Mouse (Mus musculus) hindbrain, postnatal 0 days (tissue): Measurements from ENCODE around the gene Arhgap4. TPM values are rescaled to one million over a fixed set of nuclear protein-coding genes. Genes with fewer than 3 reads are reported as not detected.

Source experiments
- ATAC-seq: fragments of 200-750 bp; cut with Nextera tagmentation; 2 replicates; pipeline ENCODE4 v1.8.0; 2017; ENCODE audit warnings: mild to moderate bottlenecking, moderate TSS enrichment, moderate library complexity
- DNase-seq: peaks from one replicate; pipeline ENCODE4 v3.0.0-alpha.2; 2015; ENCODE audit warnings: low spot score
- H3K27ac ChIP-seq: fragments of 300-500 bp; sonication (generic); 2 replicates; pipeline ENCODE4 v1.5.1; 2014; ENCODE audit warnings: mild to moderate bottlenecking
- H3K27me3 ChIP-seq: fragments of 300-500 bp; sonication (generic); 2 replicates; pipeline ENCODE4 v1.6.1; 2014; ENCODE audit warnings: low read length, mixed read lengths; ENCODE audit not compliant: insufficient read depth
- H3K36me3 ChIP-seq: fragments of 300-500 bp; sonication (generic); 2 replicates; pipeline ENCODE4 v1.6.1; 2014; ENCODE audit warnings: low read length, mixed read lengths; ENCODE audit not compliant: insufficient read depth
- H3K4me1 ChIP-seq: fragments of 300-500 bp; sonication (generic); 2 replicates; pipeline ENCODE4 v1.6.1; 2014; ENCODE audit warnings: antibody characterized with exemption, low read length, mixed read lengths; ENCODE audit not compliant: insufficient read depth
- H3K4me2 ChIP-seq: fragments of 300-500 bp; sonication (generic); 2 replicates; pipeline ENCODE4 v1.6.1; 2014; ENCODE audit warnings: low read depth, mild to moderate bottlenecking, low read length, moderate library complexity, mixed read lengths
- H3K4me3 ChIP-seq: fragments of 300-500 bp; sonication (generic); 2 replicates; pipeline ENCODE4 v1.5.1; 2014; ENCODE audit warnings: low read length
- H3K9ac ChIP-seq: fragments of 300-500 bp; sonication (generic); replicated peaks from 2 replicates; pipeline ENCODE4 v1.6.1; 2014; ENCODE audit warnings: mild to moderate bottlenecking, low read length, moderate library complexity, mixed read lengths
- H3K9me3 ChIP-seq: fragments of 300-500 bp; sonication (generic); 2 replicates; pipeline ENCODE4 v1.6.1; 2016; ENCODE audit warnings: low read length, mixed read lengths
- CTCF ChIP-seq: IDR thresholded peaks from 2 replicates; pipeline ENCODE4 v1.5.1; 2016; ENCODE audit warnings: antibody characterized with exemption, control low read depth, low read depth
- WGBS: fragments of 180-500 bp; shearing (Covaris S2); extraction: QIAGEN DNeasy Blood & Tissue Kit; methylation state at CpG from one replicate; pipeline ENCODE4 v1.1.7; 2014; 5-methylcytosine and 5-hydroxymethylcytosine counted together
- polyA plus RNA-seq: library from polyadenylated mRNA; unstranded; fragments of >200 nt; fragmentation: Nextera tagmentation; extraction: Ambion mirVana; gene quantifications from 2 replicates; pipeline ENCODE4 v1.2.1, GENCODE M21; 2015
- total RNA-seq: library from RNA; depleted of rRNA; stranded (reverse); fragments of >200 nt; gene quantifications from 2 replicates; pipeline ENCODE4 v1.2.3, GENCODE M21; 2014

The Arhgap4 gene
- total and polyA plus RNA-seq, 2 experiments from 2014 or later = 1.7 to 7.1 TPM

- Histone ChIP-seq H3K4me1 (no peaks in the 10 kb centered on the region), H3K9me3 (no peaks in the 10 kb centered on the region), H3K27ac (peak overlapping the region; percentile 97; the same call in 1 of the 2 replicates), H3K4me3 (peak overlapping the region; percentile 62), H3K27me3 (no peaks in the 10 kb centered on the region), H3K36me3 (no peaks in the 10 kb centered on the region), H3K4me2 (peak overlapping the region; percentile 67), H3K9ac (peak overlapping the region; percentile 70)
- TF ChIP-seq CTCF = no peak
- peak; percentile 59 for DNase-seq
- no peak for ATAC-seq
- 25% methylated on average over 20 of the region's 20 CpGs for WGBS
Observed at GRCm38 (mm10) chrX:73965307-73965706, 43.6 kb upstream of the Arhgap4 start.

- WGBS = 55% methylated on average over 3 of the region's 3 CpGs
Observed at GRCm38 (mm10) chrX:73964363-73964762, 42.7 kb upstream of the Arhgap4 start.

DNA sequence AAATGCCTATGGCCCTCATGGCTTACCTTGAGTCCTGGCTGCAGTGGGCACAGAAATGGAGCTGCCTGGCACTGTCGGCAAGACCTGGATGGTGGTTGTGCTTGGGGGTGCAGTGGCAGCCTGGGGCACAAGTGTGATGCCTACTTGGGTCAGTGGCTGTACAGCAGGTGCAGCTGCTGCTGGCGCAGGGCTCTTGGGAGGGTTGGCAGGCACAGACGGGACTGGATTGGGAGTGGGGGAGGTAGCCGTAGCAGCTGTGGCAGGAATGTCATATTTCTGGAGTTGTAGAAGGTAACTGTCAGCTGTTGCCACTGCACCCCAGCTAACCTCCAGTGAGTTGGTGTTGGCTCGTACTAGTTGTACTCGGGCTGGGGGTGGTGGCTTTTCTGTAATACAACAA lies 33.3 kb upstream of the Arhgap4 start:
- 81% methylated on average over 6 of the region's 6 CpGs for WGBS
- ATAC-seq = no peak
- H3K9me3 ChIP-seq = no peaks in the 10 kb centered on the region
- no peaks in the 10 kb centered on the region for H3K4me1 ChIP-seq
- no peak overlapping the region for H3K4me3 ChIP-seq
- no peak for TF ChIP-seq CTCF
- H3K27me3 ChIP-seq = no peaks in the 10 kb centered on the region
- H3K36me3 ChIP-seq = peaks cover 38% of the 10 kb centered on the region
- H3K4me2 ChIP-seq = no peak overlapping the region
- no peak overlapping the region for H3K9ac ChIP-seq
- DNase-seq = no peak
- H3K27ac ChIP-seq = no peak overlapping the region

More at GRCm38 (mm10) chrX:73964363-73964762, 42.7 kb upstream of the Arhgap4 start:
- no peak overlapping the region; the same call in 1 of the 2 replicates for H3K27ac ChIP-seq
- H3K36me3 ChIP-seq = no peaks in the 10 kb centered on the region
- H3K9me3 ChIP-seq = no peaks in the 10 kb centered on the region
- H3K27me3 ChIP-seq = no peaks in the 10 kb centered on the region
- peak overlapping the region; percentile 70 for H3K9ac ChIP-seq
- peak overlapping the region; percentile 67 for H3K4me2 ChIP-seq
- peak overlapping the region; percentile 62 for H3K4me3 ChIP-seq
- DNase-seq = no peak
- no peak for TF ChIP-seq CTCF
- H3K4me1 ChIP-seq = no peaks in the 10 kb centered on the region
- ATAC-seq = no peak

- Histone ChIP-seq H3K27me3 (no peaks in the 10 kb centered on the region), H3K9ac (no peak overlapping the region), H3K4me1 (no peaks in the 10 kb centered on the region), H3K4me3 (no peak overlapping the region), H3K36me3 (peaks cover 37% of the 10 kb centered on the region), H3K27ac (no peak overlapping the region), H3K4me2 (no peak overlapping the region), H3K9me3 (no peaks in the 10 kb centered on the region)
- ATAC-seq (no peak), DNase-seq (no peak)
- 86% methylated on average over 5 of the region's 5 CpGs for WGBS
- no peak for TF ChIP-seq CTCF
Observed at GRCm38 (mm10) chrX:73952603-73953002, 30.9 kb upstream of the Arhgap4 start.

GRCm38 (mm10) chrX:73949341-73949740 lies 27.7 kb upstream of the Arhgap4 start:
- Histone ChIP-seq H3K27me3 (no peaks in the 10 kb centered on the region), H3K4me1 (no peaks in the 10 kb centered on the region), H3K4me3 (no peak overlapping the region), H3K9me3 (no peaks in the 10 kb centered on the region), H3K9ac (no peak overlapping the region), H3K4me2 (no peak overlapping the region), H3K27ac (no peak overlapping the region), H3K36me3 (peaks cover 44% of the 10 kb centered on the region)
- WGBS = 92% methylated on average over 10 of the region's 10 CpGs
- DNase-seq (no peak), ATAC-seq (no peak)
- no peak for TF ChIP-seq CTCF

GRCm38 (mm10) chrX:73948647-73949046 lies 27.0 kb upstream of the Arhgap4 start:
- Histone ChIP-seq H3K9me3 (no peaks in the 10 kb centered on the region), H3K27ac (no peak overlapping the region), H3K4me1 (no peaks in the 10 kb centered on the region), H3K27me3 (no peaks in the 10 kb centered on the region), H3K4me2 (no peak overlapping the region), H3K9ac (no peak overlapping the region), H3K4me3 (no peak overlapping the region), H3K36me3 (peaks cover 42% of the 10 kb centered on the region)
- 25% methylated on average over 4 of the region's 4 CpGs for WGBS
- DNase-seq (peak; percentile 75), ATAC-seq (peak; percentile 61)
- peak; percentile 80 for TF ChIP-seq CTCF

DNA sequence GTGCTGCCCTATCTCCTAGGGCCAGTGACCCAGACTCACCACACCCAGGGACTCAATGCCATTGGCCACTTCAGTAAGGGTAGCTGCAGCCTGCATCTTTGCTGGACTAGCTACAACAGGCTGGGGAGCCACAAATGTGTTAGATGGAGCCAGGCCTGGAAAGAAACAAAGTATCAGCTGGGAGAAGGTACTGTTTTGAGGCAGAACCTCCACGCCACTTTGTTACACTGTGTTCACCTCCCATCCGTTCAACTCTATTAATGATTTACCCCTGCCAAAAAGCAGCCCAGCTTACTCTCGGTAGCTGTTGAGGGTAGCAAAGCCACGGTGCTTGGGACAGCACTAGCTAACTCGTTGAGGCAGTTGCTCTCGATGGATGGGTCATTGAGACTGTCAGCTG lies 25.2 kb upstream of the Arhgap4 start:
- Histone ChIP-seq H3K9me3 (no peaks in the 10 kb centered on the region), H3K4me2 (no peak overlapping the region), H3K4me3 (no peak overlapping the region), H3K27me3 (no peaks in the 10 kb centered on the region), H3K36me3 (peaks cover 32% of the 10 kb centered on the region), H3K9ac (no peak overlapping the region), H3K4me1 (no peaks in the 10 kb centered on the region), H3K27ac (no peak overlapping the region)
- DNase-seq (no peak), ATAC-seq (no peak)
- no peak for TF ChIP-seq CTCF
- WGBS = 72% methylated on average over 6 of the region's 6 CpGs
